Mouse (Mus musculus) Patski (cell line): ENCODE measurements around the gene Ctsl. TPM values are rescaled to one million over a fixed set of nuclear protein-coding genes. Genes with fewer than 3 reads are reported as not detected.
A peak's percentile ranks its signal among the peaks of the same experiment; 100 is the strongest.

Experiments
- ATAC-seq: fragments of 100-300 bp; one replicate; pipeline ENCODE4 v1.8.0; 2021
- CTCF ChIA-PET: fragments of 350-600 bp; sonication (Branson Sonifier 250); formaldehyde crosslinking; loops from one replicate; lab custom pipeline; 2022; ENCODE audit warnings: inconsistent platforms; lab: Charles Lee
- POLR2A ChIA-PET: fragments of 350-600 bp; sonication (Branson Sonifier 250); formaldehyde crosslinking; loops from one replicate; lab custom pipeline; 2022; ENCODE audit warnings: antibody characterized with exemption, inconsistent platforms; lab: Charles Lee
- DNase-seq: peaks from one replicate; pipeline ENCODE4 v3.0.0-alpha.2; 2011; ENCODE audit warnings: low read depth, low spot score
- H3K27me3 ChIP-seq: fragments of 371-371 bp; one replicate; pipeline ENCODE4 v1.5.1; 2021
- CTCF ChIP-seq: fragments of 100-300 bp; IDR thresholded peaks from one replicate; pipeline ENCODE4 v1.5.1; 2021
- in situ Hi-C: fragments of 300-500 bp; cut with MboI; formaldehyde crosslinking; loops from 3 replicates; pipeline ENCODE4 v1.11.1; 2018; ENCODE audit warnings: low pct_unique_long_range_greater_than_20kb, mixed read lengths
- polyA plus RNA-seq: library from polyadenylated mRNA; unstranded; gene quantifications from one replicate; pipeline ENCODE4 v1.2.3, GENCODE M21; 2021

Gene Ctsl
- polyA plus RNA-seq, 1 experiment from 2014 or later = 6,297 TPM

- TF ChIP-seq CTCF = no peak
- H3K27me3 ChIP-seq = no peaks in the 10 kb centered on the region
- no peak for ATAC-seq
- DNase-seq = no peak
- CTCF ChIA-PET = interaction anchor here (0.9 to 1.5 kb wide), 3 partner anchors 10 to 48 kb away, joined by 3 to 4 read pairs (median 3); no protein-coding TSS in a partner anchor
- POLR2A ChIA-PET = interaction anchor here (1.1 kb wide), 1 partner anchor 10 kb away, joined by 5 read pairs; no protein-coding TSS in a partner anchor
- in situ Hi-C loops = no loop called here
These were observed 11.0 kb downstream of the Ctsl start for GRCm38 (mm10) chr13:64359702-64360101.

- TF ChIP-seq CTCF = no peak
- in situ Hi-C loops = no loop called here
- ChIA-PET POLR2A (interaction anchor here (1.1 kb wide), 2 partner anchors 11 to 40 kb away, joined by 3 to 5 read pairs; no protein-coding TSS in a partner anchor), CTCF (interaction anchor here (1.0 to 1.5 kb wide), 3 partner anchors 43 to 74 kb away, joined by 4 to 6 read pairs (median 5); partner anchors contain the start of gene Cdk20)
- ATAC-seq (no peak), DNase-seq (no peak)
- H3K27me3 ChIP-seq = no peaks in the 10 kb centered on the region
These were observed 12.2 kb downstream of the Ctsl start for GRCm38 (mm10) chr13:64358476-64358875.

DNA sequence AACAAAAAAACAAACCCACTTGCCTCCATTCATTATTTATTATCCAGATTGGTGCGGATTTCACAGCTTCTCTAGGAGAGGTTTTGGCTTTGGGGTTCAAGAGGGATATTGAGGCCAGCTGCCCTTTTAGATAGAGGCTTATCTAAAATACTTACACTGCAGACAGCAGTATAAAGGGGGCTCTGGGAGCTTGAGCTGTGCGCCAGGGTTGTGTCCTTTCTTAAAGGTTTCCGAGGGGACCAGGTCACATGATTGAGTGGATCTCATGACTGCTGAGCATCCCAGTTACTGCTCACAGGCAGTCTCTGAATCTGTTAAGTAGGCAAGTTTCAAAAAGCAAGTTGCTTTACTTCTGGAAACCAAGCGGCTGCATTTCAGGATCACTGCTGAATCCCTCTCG, 13.3 kb downstream of the Ctsl start:
- in situ Hi-C loops = no loop called here
- ChIA-PET CTCF (no interaction called here), POLR2A (no interaction called here)
- H3K27me3 ChIP-seq = no peaks in the 10 kb centered on the region
- DNase-seq = no peak
- ATAC-seq = no peak
- TF ChIP-seq CTCF = no peak

- no peak for TF ChIP-seq CTCF
- POLR2A ChIA-PET = interaction anchor here (1.7 kb wide), 1 partner anchor 21 kb away, joined by 3 read pairs; no protein-coding TSS in a partner anchor
- in situ Hi-C loops = loop anchor here (25.0 kb wide), 2 partner anchors 338 to 938 kb away; partner anchors contain the start of gene Zfp369
- ATAC-seq (no peak), DNase-seq (no peak)
- no peaks in the 10 kb centered on the region for H3K27me3 ChIP-seq
- CTCF ChIA-PET = interaction anchor here (1.3 kb wide), 1 partner anchor 10 kb away, joined by 3 read pairs; no protein-coding TSS in a partner anchor
These were observed 21.2 kb downstream of the Ctsl start for GRCm38 (mm10) chr13:64349474-64349873.

GRCm38 (mm10) chr13:64344082-64344501, 26.6 kb downstream of the Ctsl start:
- ATAC-seq = no peak
- POLR2A ChIA-PET = interaction anchor here (0.7 kb wide), 1 partner anchor 168 kb away, joined by 4 read pairs; no protein-coding TSS in a partner anchor
- TF ChIP-seq CTCF = no peak

DNA sequence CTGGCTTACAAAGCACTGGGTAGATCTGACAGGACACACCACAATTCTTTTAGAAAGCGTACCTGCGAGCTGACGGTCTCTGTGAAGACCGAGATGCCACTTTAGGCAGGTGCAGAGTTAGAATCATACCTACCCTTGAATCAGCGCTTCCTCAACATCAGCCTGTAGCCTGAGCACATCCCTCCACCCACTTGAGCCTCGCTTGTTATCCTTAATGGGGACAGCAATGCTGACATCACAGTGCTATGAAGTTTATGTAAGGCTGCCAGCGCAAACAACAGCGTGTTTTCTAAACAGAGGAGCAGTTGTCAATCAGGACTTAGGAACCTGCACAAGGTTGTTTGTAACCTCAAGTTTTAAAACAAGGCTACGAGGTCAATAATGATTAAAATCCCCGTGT, 27.1 kb downstream of the Ctsl start:
- ATAC-seq (no peak), DNase-seq (no peak)
- CTCF ChIA-PET = interaction anchor here (1.4 to 1.6 kb wide), 2 partner anchors 10 to 20 kb away, joined by 3 to 4 read pairs; no protein-coding TSS in a partner anchor
- in situ Hi-C loops = loop anchor here (25.0 kb wide), 2 partner anchors 344 to 944 kb away; partner anchors contain the start of gene Zfp369
- no peaks in the 10 kb centered on the region for H3K27me3 ChIP-seq
- TF ChIP-seq CTCF = no peak
- POLR2A ChIA-PET = interaction anchor here (0.7 kb wide), 1 partner anchor 169 kb away, joined by 4 read pairs; no protein-coding TSS in a partner anchor

More at GRCm38 (mm10) chr13:64344082-64344501, 26.6 kb downstream of the Ctsl start:
- in situ Hi-C loops = loop anchor here (25.0 kb wide), 2 partner anchors 343 to 943 kb away; partner anchors contain the start of gene Zfp369
- CTCF ChIA-PET = interaction anchor here (1.6 to 2.3 kb wide), 2 partner anchors 20 to 88 kb away, joined by 4 to 6 read pairs; partner anchors contain the start of gene Cdk20
- no peaks in the 10 kb centered on the region for H3K27me3 ChIP-seq
- no peak for DNase-seq

GRCm38 (mm10) chr13:64335546-64336132, 35.1 kb downstream of the Ctsl start:
- in situ Hi-C loops = loop anchor here (25.0 kb wide), 2 partner anchors 352 to 952 kb away; partner anchors contain the start of gene Zfp369
- no peaks in the 10 kb centered on the region for H3K27me3 ChIP-seq
- DNase-seq = no peak
- ChIA-PET POLR2A (interaction anchor here (0.6 to 0.8 kb wide), 3 partner anchors 19 to 956 kb away, joined by 3 to 5 read pairs (median 3); no protein-coding TSS in a partner anchor), CTCF (interaction anchor here (1.9 kb wide), 1 partner anchor 29 kb away, joined by 6 read pairs; no protein-coding TSS in a partner anchor)
- TF ChIP-seq CTCF = no peak
- no peak for ATAC-seq

DNA sequence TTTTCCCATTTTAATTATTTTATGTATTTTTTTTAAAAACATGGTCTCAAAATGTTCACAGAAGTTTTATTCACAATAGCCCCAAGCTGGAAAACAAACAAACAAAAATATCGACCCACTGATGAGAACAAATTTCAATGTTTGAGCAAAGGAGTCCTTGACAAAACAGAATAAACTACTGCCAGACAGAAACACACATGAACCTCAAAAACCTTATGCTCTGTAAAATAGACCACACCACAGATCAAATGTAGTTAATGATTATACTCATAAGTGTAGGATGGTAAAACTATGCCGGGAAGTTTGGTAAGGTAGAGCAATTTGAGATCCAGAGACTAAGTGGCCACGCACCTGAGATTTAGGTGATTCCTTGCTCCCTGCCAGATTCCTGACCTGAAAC, 37.6 kb downstream of the Ctsl start:
- no peaks in the 10 kb centered on the region for H3K27me3 ChIP-seq
- TF ChIP-seq CTCF = no peak
- in situ Hi-C loops = loop anchor here (25.0 kb wide), 2 partner anchors 354 to 954 kb away; partner anchors contain the start of gene Zfp369
- POLR2A ChIA-PET = no interaction called here
- DNase-seq (no peak), ATAC-seq (no peak)
- CTCF ChIA-PET = interaction anchor here (0.9 to 1.0 kb wide), 2 partner anchors 10 to 20 kb away, joined by 3 read pairs; no protein-coding TSS in a partner anchor

- peak; percentile 31 for ATAC-seq
- no peaks in the 10 kb centered on the region for H3K27me3 ChIP-seq
- ChIA-PET POLR2A (no interaction called here), CTCF (interaction anchor here (2.1 kb wide), 1 partner anchor 8 kb away, joined by 7 read pairs; no protein-coding TSS in a partner anchor)
- no peak for TF ChIP-seq CTCF
- in situ Hi-C loops = loop anchor here (25.0 kb wide), 2 partner anchors 355 to 955 kb away; partner anchors contain the start of gene Zfp369
- no peak for DNase-seq
These were observed 38.4 kb downstream of the Ctsl start for GRCm38 (mm10) chr13:64332321-64332720.

GRCm38 (mm10) chr13:64322561-64323281, 48.0 kb downstream of the Ctsl start:
- H3K27me3 ChIP-seq = no peaks in the 10 kb centered on the region
- TF ChIP-seq CTCF = no peak
- in situ Hi-C loops = no loop called here
- DNase-seq (no peak), ATAC-seq (no peak)
- POLR2A ChIA-PET = no interaction called here
- CTCF ChIA-PET = no interaction called here
